Mouse (Mus musculus) liver, adult 2 months (tissue): Measurements from ENCODE around the gene Qtrt2. TPM values are rescaled to one million over a fixed set of nuclear protein-coding genes. Genes with fewer than 3 reads are reported as not detected.

Experiments used
- DNase-seq: peaks from one replicate; pipeline ENCODE4 v3.0.0-alpha.2; 2011; ENCODE audit warnings: low read depth, low spot score; ENCODE audit errors: extremely low read depth
- H3K27ac ChIP-seq: fragments of 200-500 bp; replicated peaks from 2 replicates; pipeline ENCODE4 v1.5.1; 2012; ENCODE audit warnings: low read depth, mild to moderate bottlenecking, control low read depth, inconsistent platforms, low read length; ENCODE audit not compliant: insufficient read depth
- H3K27me3 ChIP-seq: fragments of 200-500 bp; 2 replicates; pipeline ENCODE4 v1.6.1; 2012; ENCODE audit warnings: mild to moderate bottlenecking, moderate library complexity, low read length, inconsistent platforms; ENCODE audit not compliant: control insufficient read depth, insufficient read depth
- H3K36me3 ChIP-seq: fragments of 200-500 bp; 2 replicates; pipeline ENCODE4 v1.6.1; 2012; ENCODE audit warnings: low read length, inconsistent platforms; ENCODE audit not compliant: control insufficient read depth, insufficient read depth
- H3K4me1 ChIP-seq: fragments of 200-500 bp; 2 replicates; pipeline ENCODE4 v1.6.1; 2011; ENCODE audit warnings: low read length; ENCODE audit not compliant: control insufficient read depth, insufficient read depth
- H3K4me3 ChIP-seq: fragments of 200-500 bp; 2 replicates; pipeline ENCODE4 v1.5.1; 2011; ENCODE audit warnings: low read depth, mild to moderate bottlenecking, control low read depth, low read length, moderate library complexity; ENCODE audit not compliant: insufficient read depth
- H3K79me2 ChIP-seq: fragments of 200-500 bp; 2 replicates; pipeline ENCODE4 v1.6.1; 2012; ENCODE audit warnings: inconsistent platforms, mild to moderate bottlenecking, low read length, moderate library complexity; ENCODE audit not compliant: control insufficient read depth, insufficient read depth
- H3K9ac ChIP-seq: fragments of 200-500 bp; 2 replicates; pipeline ENCODE4 v1.6.1; 2012; ENCODE audit warnings: low read depth, mild to moderate bottlenecking, control low read depth, inconsistent platforms, low read length
- CTCF ChIP-seq: fragments of 200-500 bp; IDR thresholded peaks from 2 replicates; pipeline ENCODE4 v1.5.1; 2011; ENCODE audit warnings: low read depth, low read length, control low read depth
- POLR2A ChIP-seq: fragments of 200-500 bp; IDR thresholded peaks from 2 replicates; pipeline ENCODE4 v1.6.1; 2011; ENCODE audit warnings: low read length, control low read depth; ENCODE audit not compliant: insufficient read depth; ENCODE audit errors: extremely low read depth
- WGBS: fragments of 180-500 bp; shearing (Covaris S2); methylation state at CpG from one replicate; pipeline ENCODE4 v1.1.7; 2018; 5-methylcytosine and 5-hydroxymethylcytosine counted together
- polyA plus RNA-seq: library from polyadenylated mRNA; depleted of rRNA; stranded (reverse); fragments of >200 nt; gene quantifications from 2 replicates; pipeline ENCODE4 v1.2.3, GENCODE M21; 2012
- total RNA-seq: library from RNA; depleted of rRNA; stranded (reverse); fragments of >200 nt; gene quantifications from 2 replicates; pipeline ENCODE4 v1.2.3, GENCODE M21; 2014

Qtrt2 gene
- total and polyA plus RNA-seq, 2 experiments = 7.8 to 9.0 TPM

GRCm38 (mm10) chr16:43849839-43850238, 76.8 kb downstream of the Qtrt2 start:
- no peak for TF ChIP-seq CTCF
- no peak for TF ChIP-seq POLR2A
- no peak overlapping the region for H3K4me3 ChIP-seq
- WGBS = 80% methylated on average over 1 of the region's 1 CpGs
- no peaks in the 10 kb centered on the region for H3K79me2 ChIP-seq
- no peak overlapping the region for H3K27ac ChIP-seq
- no peaks in the 10 kb centered on the region for H3K4me1 ChIP-seq
- H3K27me3 ChIP-seq = no peaks in the 10 kb centered on the region
- DNase-seq = no peak
- H3K9ac ChIP-seq = no peak overlapping the region
- H3K36me3 ChIP-seq = no peaks in the 10 kb centered on the region

- no peak for DNase-seq
- TF ChIP-seq CTCF (no peak), POLR2A (no peak)
- Histone ChIP-seq H3K4me3 (no peak overlapping the region), H3K4me1 (no peaks in the 10 kb centered on the region), H3K9ac (no peak overlapping the region), H3K27ac (no peak overlapping the region), H3K27me3 (no peaks in the 10 kb centered on the region), H3K79me2 (no peaks in the 10 kb centered on the region), H3K36me3 (no peaks in the 10 kb centered on the region)
- WGBS = 85% methylated on average over 1 of the region's 1 CpGs
Measured at GRCm38 (mm10) chr16:43841236-43841635, 85.4 kb downstream of the Qtrt2 start.

DNA sequence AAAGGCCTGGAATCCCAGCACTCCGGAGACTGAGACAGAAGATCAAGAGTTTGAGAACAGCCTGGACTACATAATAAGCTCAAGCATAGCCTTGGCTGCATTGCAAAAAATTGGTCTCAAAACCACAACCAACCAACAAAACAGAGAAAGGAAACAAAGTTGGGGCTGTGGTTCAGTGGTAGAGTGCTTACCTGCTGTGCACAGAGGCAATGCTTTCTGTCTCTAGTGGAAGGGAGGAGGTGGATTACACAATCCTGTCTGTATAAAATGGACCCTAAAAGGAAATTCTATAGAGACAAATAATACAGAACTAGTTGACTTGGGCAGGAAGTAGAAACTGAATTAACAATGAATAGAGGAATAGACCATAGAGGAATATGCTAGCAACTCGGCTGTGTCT, 94.7 kb downstream of the Qtrt2 start:
- no peak for DNase-seq
- no peaks in the 10 kb centered on the region for H3K4me1 ChIP-seq
- no peaks in the 10 kb centered on the region for H3K27me3 ChIP-seq
- no peak for TF ChIP-seq CTCF
- TF ChIP-seq POLR2A = no peak
- H3K4me3 ChIP-seq = no peak overlapping the region
- no peak overlapping the region for H3K9ac ChIP-seq
- WGBS = 90% methylated on average over 2 of the region's 2 CpGs
- H3K79me2 ChIP-seq = no peaks in the 10 kb centered on the region
- H3K27ac ChIP-seq = no peak overlapping the region
- H3K36me3 ChIP-seq = no peaks in the 10 kb centered on the region

GRCm38 (mm10) chr16:43827492-43827891, 99.1 kb downstream of the Qtrt2 start:
- no peak overlapping the region for H3K4me3 ChIP-seq
- H3K27me3 ChIP-seq = no peaks in the 10 kb centered on the region
- no peaks in the 10 kb centered on the region for H3K79me2 ChIP-seq
- H3K27ac ChIP-seq = no peak overlapping the region
- H3K4me1 ChIP-seq = no peaks in the 10 kb centered on the region
- H3K9ac ChIP-seq = no peak overlapping the region
- no peaks in the 10 kb centered on the region for H3K36me3 ChIP-seq
- 79% methylated on average over 3 of the region's 3 CpGs for WGBS
- no peak for TF ChIP-seq POLR2A
- TF ChIP-seq CTCF = no peak
- DNase-seq = no peak

- Histone ChIP-seq H3K79me2 (no peaks in the 10 kb centered on the region), H3K27me3 (no peaks in the 10 kb centered on the region), H3K27ac (no peak overlapping the region), H3K4me3 (no peak overlapping the region), H3K36me3 (no peaks in the 10 kb centered on the region), H3K4me1 (no peaks in the 10 kb centered on the region), H3K9ac (no peak overlapping the region)
- no peak for TF ChIP-seq CTCF
- no peak for TF ChIP-seq POLR2A
- WGBS = 92% methylated on average over 6 of the region's 6 CpGs
- DNase-seq = no peak
Measured at GRCm38 (mm10) chr16:43818404-43818803, 108.2 kb downstream of the Qtrt2 start.

DNA sequence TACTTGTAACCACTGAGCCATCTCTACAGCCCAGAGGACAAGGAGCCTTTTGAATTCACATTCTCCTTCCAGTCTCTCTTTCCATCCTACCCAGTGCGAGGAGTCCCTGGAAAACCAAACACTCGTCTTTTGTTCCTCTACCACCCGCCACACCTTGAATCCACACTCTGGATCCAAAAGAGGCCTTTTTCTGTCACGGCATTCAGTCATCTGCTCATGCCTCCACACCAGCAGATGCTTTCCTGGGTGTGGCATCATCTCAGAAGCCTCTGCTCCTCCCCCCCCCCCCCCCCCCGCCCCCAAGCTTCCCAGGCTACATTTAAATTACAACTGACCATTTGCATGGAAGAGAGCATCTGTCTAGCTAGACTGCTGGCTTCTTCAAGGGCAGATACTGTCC, 110.3 kb downstream of the Qtrt2 start:
- H3K27me3 ChIP-seq = no peaks in the 10 kb centered on the region
- H3K4me3 ChIP-seq = no peak overlapping the region
- WGBS = 68% methylated on average over 5 of the region's 5 CpGs
- TF ChIP-seq POLR2A = no peak
- no peak for TF ChIP-seq CTCF
- no peaks in the 10 kb centered on the region for H3K4me1 ChIP-seq
- H3K79me2 ChIP-seq = no peaks in the 10 kb centered on the region
- H3K27ac ChIP-seq = no peak overlapping the region
- no peak overlapping the region for H3K9ac ChIP-seq
- no peak for DNase-seq
- no peaks in the 10 kb centered on the region for H3K36me3 ChIP-seq
